ENCODE assay signal across 8 mouse cellular contexts in the genomic region with DNA sequence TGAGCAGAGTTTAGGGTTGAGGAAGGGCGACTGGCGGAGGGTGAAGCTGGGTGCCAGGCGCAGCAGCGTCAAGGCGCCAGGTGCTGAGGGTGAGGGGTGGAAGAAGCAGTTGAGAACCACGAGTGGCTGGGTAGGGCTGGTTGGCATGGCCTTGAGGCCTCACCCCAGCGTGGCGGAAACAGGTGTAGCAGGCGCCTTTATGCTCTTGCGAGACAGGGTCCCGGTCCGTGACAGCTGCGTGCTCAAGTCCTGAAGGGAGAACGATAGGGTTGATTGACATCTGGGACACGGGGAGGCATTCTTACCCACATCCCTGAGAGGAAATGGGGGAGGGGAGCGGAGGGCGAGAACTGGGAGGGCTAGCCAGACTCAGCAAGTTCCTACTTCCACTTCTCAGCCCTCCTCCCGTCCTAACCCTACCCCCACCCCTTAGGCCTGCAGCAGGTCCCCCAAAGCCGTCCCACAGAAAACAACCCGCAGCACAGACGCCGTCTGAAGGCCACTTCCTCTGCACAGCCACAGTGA. TPM values are rescaled to one million over a fixed set of nuclear protein-coding genes. Genes with fewer than 3 reads are reported as not detected.
DNase-seq lines count a peak whose midpoint lies in the region; ATAC-seq and TF ChIP-seq lines count a peak whose summit lies in the region.

No protein-coding gene starts in this region.

- H3K4me1 ChIP-seq in CH12.LX (ENCODE audit: control insufficient read depth in 1 of 2, insufficient read depth in 2 of 2) = peaks cover 47 to 77% of the 10 kb centered on the region in 2 experiments
- peaks cover 55% of the 10 kb centered on the region for H3K4me1 ChIP-seq in limb, embryonic 10.5 days

- peaks cover 13% of the 10 kb centered on the region for H3K9me3 ChIP-seq in CH12.LX (replicated peaks; ENCODE audit: low read length)
- H3K9me3 ChIP-seq in limb, embryonic 10.5 days (replicated peaks) = no peaks in the 10 kb centered on the region

- peak overlapping the region; percentile 20; the same call in 1 of the 2 replicates for H3K27ac ChIP-seq in gastrocnemius, adult 2 months
- H3K27ac ChIP-seq in CH12.LX (ENCODE audit: insufficient read depth, low read depth) = peak overlapping the region; percentile 97
- no peak overlapping the region for H3K27ac ChIP-seq in limb, embryonic 10.5 days

- ATAC-seq in granulocyte monocyte progenitor cell, adult 5-6 weeks (replicated peaks; ENCODE audit: poor library complexity, severe bottlenecking) = peak; percentile 74
- ATAC-seq in megakaryocyte progenitor cell, adult 5-6 weeks (replicated peaks; ENCODE audit: poor library complexity) = peak; percentile 58

- peaks cover 17% of the 10 kb centered on the region for H3K79me2 ChIP-seq in CH12.LX (replicated peaks; ENCODE audit: control insufficient read depth, extremely low read depth, insufficient read depth, poor library complexity, severe bottlenecking)

- peak; percentile 47 for DNase-seq in gastrocnemius, adult 2 months
- no peak for DNase-seq in gastrocnemius, postnatal 4 days (ENCODE audit: low spot score in 2 of 2)
- peak; percentile 92 for DNase-seq in CH12.LX (ENCODE audit: extremely low read depth)
- DNase-seq in limb, embryonic 10.5 days (ENCODE audit: low spot score) = peak; percentile 41
- DNase-seq in thymus, postnatal 25 days = peak; percentile 94
- DNase-seq in left cerebral cortex, postnatal 36 days (ENCODE audit: low spot score in 2 of 2) = no peak

- TF ChIP-seq POLR2A in CH12.LX (IDR thresholded peaks at IDR 0.05; ENCODE audit: low read depth, low read length) = no peak; the same call in 1 of the 2 replicates

- TF ChIP-seq EP300 in CH12.LX (IDR thresholded peaks at IDR 0.05; ENCODE audit: low read length) = peak; percentile 79

- peaks cover 50 to 70% of the 10 kb centered on the region in 2 experiments for H3K36me3 ChIP-seq in CH12.LX (replicated peaks in 1 of 2; ENCODE audit: control insufficient read depth in 1 of 2, insufficient read depth in 1 of 2, low read length in 1 of 2)
- no peaks in the 10 kb centered on the region for H3K36me3 ChIP-seq in limb, embryonic 10.5 days

- in situ Hi-C loops in CH12.LX (cut with MboI; ENCODE audit: low pct_ligation_motif_present, low pct_unique_long_range_greater_than_20kb, low sequenced_read_pairs) = loop anchor here (5.0 kb wide), 1 partner anchor 33 kb away; no protein-coding TSS in a partner anchor

- no peaks in the 10 kb centered on the region for H3K27me3 ChIP-seq in CH12.LX (replicated peaks)
- peaks cover 98% of the 10 kb centered on the region for H3K27me3 ChIP-seq in limb, embryonic 10.5 days (ENCODE audit: low read depth, poor library complexity, severe bottlenecking)

- peak overlapping the region; percentile 90 for H3K4me2 ChIP-seq in CH12.LX (ENCODE audit: insufficient read depth, low read depth, poor library complexity, severe bottlenecking)

- intact Hi-C loops in gastrocnemius, adult 2 months (cut with DNase I) = no loop called here
- intact Hi-C loops in left cerebral cortex, postnatal 36 days (cut with DNase I) = no loop called here

- TF ChIP-seq RAD21 in CH12.LX (IDR thresholded peaks at IDR 0.05; ENCODE audit: low read depth, low read length) = peak; percentile 3

- TF ChIP-seq CTCF in gastrocnemius, adult 2 months (IDR thresholded peaks at IDR 0.05) = no peak
- no peak; a peak in 1 of 4 replicates for TF ChIP-seq CTCF in CH12.LX (conservative IDR thresholded peaks at IDR 0.05 in 1 of 2, IDR thresholded peaks at IDR 0.05 in 1 of 2; ENCODE audit: low read depth in 2 of 2, low read length in 2 of 2)

- dilution Hi-C loops in CH12.LX (cut with MboI; ENCODE audit: extremely low pct_ligation_motif_present, extremely low pct_unique_long_range_greater_than_20kb, low sequenced_read_pairs) = no loop called here

- peak overlapping the region; percentile 21; the same call in 1 of the 2 replicates for H3K4me3 ChIP-seq in gastrocnemius, adult 2 months
- H3K4me3 ChIP-seq in CH12.LX (replicated peaks in 1 of 3; ENCODE audit: low read depth in 2 of 3, low read length in 2 of 3, poor library complexity in 1 of 3) = peak overlapping the region in 2 of 3 experiments; percentile 18 to 49
- H3K4me3 ChIP-seq in limb, embryonic 10.5 days = peak overlapping the region; percentile 29

- WGBS in limb, embryonic 10.5 days = 6% methylated on average over 22 of the region's 22 CpGs

- H3K9ac ChIP-seq in CH12.LX (ENCODE audit: insufficient read depth, low read depth) = peak overlapping the region; percentile 30; the same call in 1 of the 2 replicates

TF ChIP-seq in CH12.LX, 34 proteins besides CTCF, POLR2A, EP300 and RAD21 (continues in another document):
- no peak for TF ChIP-seq ZNF384 (IDR thresholded peaks at IDR 0.05; ENCODE audit: low read depth, low read length)
- peak; percentile 12; the same call in 1 of the 2 replicates for TF ChIP-seq SMC3 (IDR thresholded peaks at IDR 0.05; ENCODE audit: low read depth, low read length)
- TF ChIP-seq POLR2AphosphoS2 (IDR thresholded peaks at IDR 0.05; ENCODE audit: low read depth, low read length) = no peak; the same call in 1 of the 2 replicates
- TF ChIP-seq E2F4 (IDR thresholded peaks at IDR 0.05; ENCODE audit: insufficient replicate concordance, low read depth, low read length) = no peak
- TF ChIP-seq NELFE (IDR thresholded peaks at IDR 0.05; ENCODE audit: low read depth, low read length) = no peak
- peak; percentile 50; the same call in 1 of the 2 replicates for TF ChIP-seq MXI1 (IDR thresholded peaks at IDR 0.05; ENCODE audit: low read depth, low read length)
- peak; percentile 35; the same call in 1 of the 2 replicates for TF ChIP-seq JUN (IDR thresholded peaks at IDR 0.05; ENCODE audit: insufficient read depth, low read depth, low read length)
- TF ChIP-seq JUND (conservative IDR thresholded peaks at IDR 0.05; ENCODE audit: low read depth, low read length) = no peak
- peak; percentile 28; the same call in 1 of the 2 replicates for TF ChIP-seq SIN3A (IDR thresholded peaks at IDR 0.05; ENCODE audit: low read length)
- peak; percentile 51; the same call in 1 of the 2 replicates for TF ChIP-seq MEF2A (IDR thresholded peaks at IDR 0.05; ENCODE audit: borderline replicate concordance, low read depth, low read length)
- peak; percentile 29; the same call in 1 of the 2 replicates for TF ChIP-seq MAX (IDR thresholded peaks at IDR 0.05; ENCODE audit: low read length)
- peak; percentile 68 for TF ChIP-seq MYC (IDR thresholded peaks at IDR 0.05; ENCODE audit: low read depth, low read length)
- TF ChIP-seq USF1 (IDR thresholded peaks at IDR 0.05; ENCODE audit: low read depth, low read length) = no peak
- no peak; the same call in 1 of the 2 replicates for TF ChIP-seq RCOR1 (conservative IDR thresholded peaks at IDR 0.05; ENCODE audit: low read depth, low read length)
- TF ChIP-seq CHD2 (IDR thresholded peaks at IDR 0.05; ENCODE audit: low read length) = peak; percentile 96
- TF ChIP-seq HCFC1 (IDR thresholded peaks at IDR 0.05; ENCODE audit: low read depth, low read length) = peak; percentile 29; the same call in 1 of the 2 replicates
- no peak for TF ChIP-seq CHD1 (IDR thresholded peaks at IDR 0.05; ENCODE audit: low read depth, low read length)
- TF ChIP-seq IRF4 (IDR thresholded peaks at IDR 0.05; ENCODE audit: low read depth, low read length) = peak; percentile 89
- TF ChIP-seq MAFK (IDR thresholded peaks at IDR 0.05; ENCODE audit: insufficient replicate concordance, low read length) = peak; percentile 74; the same call in 1 of the 2 replicates
- no peak for TF ChIP-seq NRF1 (IDR thresholded peaks at IDR 0.05; ENCODE audit: low read depth, low read length)
- no peak for TF ChIP-seq GABPA (IDR thresholded peaks at IDR 0.05; ENCODE audit: insufficient replicate concordance, low read depth, low read length)

RNA-seq across cellular contexts. Expression of gene Gngt2, which starts 2.8 kb away (rescaled TPM):
- 1 to 10 TPM; 2.6 to 7.6 TPM for total RNA-seq in gastrocnemius, adult 2 months (2021)
- total RNA-seq in gastrocnemius, postnatal 4 days (2021) = 10 to 100 TPM; 12.0 to 12.9 TPM
- total RNA-seq in CH12.LX (2012; rRNA removed) (133 and 143 TPM in 2 replicates), CH12.LX (2014; rRNA removed) (157 and 162 TPM in 2 replicates)
- polyA plus RNA-seq in CH12.LX (2012; ENCODE audit: insufficient read length, low read depth) = 136 and 140 TPM in 2 replicates
- total RNA-seq in granulocyte monocyte progenitor cell, adult 5-6 weeks (2014; fragmentation: Nextera tagmentation) = 2.7 and 24.3 TPM in 2 replicates
- 7.7 and 13.4 TPM in 2 replicates for total RNA-seq in granulocyte monocyte progenitor cell, adult 5-6 weeks (2017)
- polyA plus RNA-seq in limb, embryonic 10.5 days (2016; fragmentation: Nextera tagmentation; extraction: Ambion mirVana) = 8.9 and 9.3 TPM in 2 replicates
- total RNA-seq in megakaryocyte progenitor cell, adult 5-6 weeks (2015) = 4.3 and 9.3 TPM in 2 replicates
- 4.0 TPM in 2 replicates for total RNA-seq in megakaryocyte progenitor cell, adult 5-6 weeks (2017)
- 1 to 10 TPM; 3.1 to 3.9 TPM for total RNA-seq in left cerebral cortex, postnatal 36 days (2021)

RNA-seq across cellular contexts. Expression of gene Abi3, which starts 8.1 kb away (rescaled TPM):
- total RNA-seq in gastrocnemius, adult 2 months (2021) = 1 to 10 TPM; 2.2 to 3.0 TPM
- 1 to 10 TPM; 7.6 to 8.5 TPM for total RNA-seq in gastrocnemius, postnatal 4 days (2021)
- total RNA-seq in CH12.LX (2012; rRNA removed) (31.4 and 33.5 TPM in 2 replicates), CH12.LX (2014; rRNA removed) (24.4 and 25.9 TPM in 2 replicates)
- polyA plus RNA-seq in CH12.LX (2012; ENCODE audit: insufficient read length, low read depth) = 54.9 and 74.5 TPM in 2 replicates
- total RNA-seq in granulocyte monocyte progenitor cell, adult 5-6 weeks (2014; fragmentation: Nextera tagmentation) = 5.1 and 7.0 TPM in 2 replicates
- 1.9 and 2.4 TPM in 2 replicates for total RNA-seq in granulocyte monocyte progenitor cell, adult 5-6 weeks (2017)
- 4.0 and 4.4 TPM in 2 replicates for polyA plus RNA-seq in limb, embryonic 10.5 days (2016; fragmentation: Nextera tagmentation; extraction: Ambion mirVana)
- total RNA-seq in megakaryocyte progenitor cell, adult 5-6 weeks (2015) = 1.5 and 5.0 TPM in 2 replicates
- total RNA-seq in megakaryocyte progenitor cell, adult 5-6 weeks (2017) = 1.8 and 3.0 TPM in 2 replicates
- total RNA-seq in left cerebral cortex, postnatal 36 days (2021) = 1 to 10 TPM; 5.1 to 5.3 TPM

RNA-seq across cellular contexts. Expression of gene Phospho1, which starts 9.9 kb away (rescaled TPM):
- 100 to 1,000 TPM; 274 to 394 TPM for total RNA-seq in gastrocnemius, adult 2 months (2021)
- total RNA-seq in gastrocnemius, postnatal 4 days (2021) = 10 to 100 TPM; 82.5 to 91.1 TPM
- total RNA-seq in CH12.LX (2012; rRNA removed) = 0.46 and 1.3 TPM in 2 replicates
- total RNA-seq in CH12.LX (2014; rRNA removed) = not detected in 2 replicates
- 0.97 and 6.0 TPM in 2 replicates for polyA plus RNA-seq in CH12.LX (2012; ENCODE audit: insufficient read length, low read depth)
- 1.5 TPM in 1 of 2 replicates, not detected in the other for total RNA-seq in granulocyte monocyte progenitor cell, adult 5-6 weeks (2014; fragmentation: Nextera tagmentation)
- 0.41 TPM in 1 of 2 replicates, not detected in the other for total RNA-seq in granulocyte monocyte progenitor cell, adult 5-6 weeks (2017)
- not detected in 2 replicates for polyA plus RNA-seq in limb, embryonic 10.5 days (2016; fragmentation: Nextera tagmentation; extraction: Ambion mirVana)
- total RNA-seq in megakaryocyte progenitor cell, adult 5-6 weeks (2015) = 0.47 and 1.3 TPM in 2 replicates
- 0.62 TPM in 1 of 2 replicates, not detected in the other for total RNA-seq in megakaryocyte progenitor cell, adult 5-6 weeks (2017)
- total RNA-seq in left cerebral cortex, postnatal 36 days (2021) = 10 to 100 TPM; 70.8 to 84.6 TPM

Comparison
In these comparisons a context has a peak if more than half of its experiments do, and no peak if none do; other contexts are left out.
1. DNase-seq: peak in gastrocnemius, adult 2 months (single experiment), CH12.LX (single experiment), limb, embryonic 10.5 days (single experiment) and thymus, postnatal 25 days (single experiment); none in gastrocnemius, postnatal 4 days (0 of 2) and left cerebral cortex, postnatal 36 days (0 of 2).
2. RNA of gene Gngt2, which starts 2.8 kb away (total RNA-seq): 133 to 162 TPM in CH12.LX; 2.7 to 24.3 TPM in granulocyte monocyte progenitor cell, adult 5-6 weeks, 12.0 to 12.9 TPM in gastrocnemius, postnatal 4 days, 4.0 to 9.3 TPM in megakaryocyte progenitor cell, adult 5-6 weeks, 2.6 to 7.6 TPM in gastrocnemius, adult 2 months and 3.1 to 3.9 TPM in left cerebral cortex, postnatal 36 days; every median in the first group is over 4 times any median in the second.
3. RNA of gene Phospho1, which starts 9.9 kb away (total RNA-seq): 274 to 394 TPM in gastrocnemius, adult 2 months, 82.5 to 91.1 TPM in gastrocnemius, postnatal 4 days and 70.8 to 84.6 TPM in left cerebral cortex, postnatal 36 days; 0.46 to 1.3 TPM in CH12.LX, 0.47 to 1.3 TPM in megakaryocyte progenitor cell, adult 5-6 weeks and 0.41 to 1.5 TPM in granulocyte monocyte progenitor cell, adult 5-6 weeks; every median in the first group is over 10 times any median in the second.
4. Peak in every context shown above with its lines, with median percentiles within 50 percentile points of each other: H3K4me3 ChIP-seq.